Mouse (Mus musculus): Measurements from ENCODE around the gene Cpa5.

DNA sequence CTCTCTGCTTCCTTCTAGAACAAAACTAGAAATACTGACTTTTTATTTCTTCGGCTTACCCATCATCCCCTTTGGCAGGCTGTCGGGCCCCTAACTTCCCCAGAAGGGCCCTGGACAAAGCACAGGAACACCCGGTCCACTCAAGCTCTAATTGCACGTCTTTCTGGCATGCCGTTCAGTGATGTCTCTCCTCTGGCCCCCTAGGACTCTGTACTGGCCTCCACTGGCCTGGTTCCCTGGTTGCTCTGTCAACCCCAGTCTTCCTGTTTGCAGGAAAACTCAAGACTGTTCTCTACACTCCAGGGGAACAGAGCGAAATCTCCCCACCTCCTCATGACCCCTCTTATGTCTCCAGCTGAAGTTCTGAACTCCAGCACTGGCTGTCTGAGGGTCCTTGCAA lies 7.9 kb downstream of the Cpa5 start:
- TF ChIP-seq CTCF (conservative IDR thresholded peaks at IDR 0.05 in 1 of 2, IDR thresholded peaks at IDR 0.05 in 1 of 2; ENCODE audit: low read depth in 2 of 2, low read length in 2 of 2) (no peak), USF2 (conservative IDR thresholded peaks at IDR 0.05; ENCODE audit: low read depth, low read length) (no peak), EP300 (IDR thresholded peaks at IDR 0.05; ENCODE audit: low read length) (no peak), POLR2A (IDR thresholded peaks at IDR 0.05; ENCODE audit: low read depth, low read length) (no peak)
